Mouse (Mus musculus): ENCODE measurements around the gene Brd7. TPM values are rescaled to one million over a fixed set of nuclear protein-coding genes. Genes with fewer than 3 reads are reported as not detected.

Brd7 gene
- polyA plus RNA-seq, 1 experiment from 2014 or later, result 60.4 TPM

DNA sequence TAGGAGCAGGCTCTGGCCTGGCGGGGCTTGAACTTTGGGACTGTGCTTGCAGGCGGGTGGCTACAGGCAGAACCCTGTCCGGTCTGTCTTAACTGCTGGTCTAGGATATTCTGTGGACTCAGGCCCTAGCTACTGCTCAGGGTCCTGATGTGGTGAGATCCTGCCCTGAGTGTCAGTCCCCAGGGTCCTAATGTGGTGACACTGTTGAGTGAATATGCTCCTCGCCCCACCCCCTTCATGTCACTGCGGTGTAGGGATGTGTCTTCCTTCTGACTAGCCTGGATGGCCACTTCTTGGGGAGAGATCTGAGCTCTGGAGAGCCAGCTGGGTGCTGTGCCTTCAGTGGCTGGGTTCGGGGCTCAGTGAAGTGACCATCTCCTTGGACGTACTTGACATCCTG lies 52.1 kb downstream of the Brd7 start:
- Histone ChIP-seq H3K27me3 (replicated peaks; ENCODE audit: control insufficient read depth, insufficient read depth, low read length) (no peaks in the 10 kb centered on the region), H3K4me3 (ENCODE audit: low read depth, low read length) (no peak overlapping the region), H3K4me2 (ENCODE audit: low read length) (no peak overlapping the region), H3K9ac (ENCODE audit: low read length) (no peak overlapping the region), H3K27ac (ENCODE audit: low read depth) (no peak overlapping the region), H3K36me3 (ENCODE audit: control insufficient read depth, insufficient read depth, low read length) (no peaks in the 10 kb centered on the region), H3K4me1 (replicated peaks; ENCODE audit: control insufficient read depth, insufficient read depth, low read length) (no peaks in the 10 kb centered on the region), H3K9me3 (ENCODE audit: control insufficient read depth, low read length) (no peaks in the 10 kb centered on the region)
- 91% methylated on average over 7 of the region's 7 CpGs for WGBS
- DNase-seq (ENCODE audit: low spot score) (no peak), ATAC-seq (replicated peaks; ENCODE audit: low FRiP score, low TSS enrichment, low read depth) (no peak)

DNA sequence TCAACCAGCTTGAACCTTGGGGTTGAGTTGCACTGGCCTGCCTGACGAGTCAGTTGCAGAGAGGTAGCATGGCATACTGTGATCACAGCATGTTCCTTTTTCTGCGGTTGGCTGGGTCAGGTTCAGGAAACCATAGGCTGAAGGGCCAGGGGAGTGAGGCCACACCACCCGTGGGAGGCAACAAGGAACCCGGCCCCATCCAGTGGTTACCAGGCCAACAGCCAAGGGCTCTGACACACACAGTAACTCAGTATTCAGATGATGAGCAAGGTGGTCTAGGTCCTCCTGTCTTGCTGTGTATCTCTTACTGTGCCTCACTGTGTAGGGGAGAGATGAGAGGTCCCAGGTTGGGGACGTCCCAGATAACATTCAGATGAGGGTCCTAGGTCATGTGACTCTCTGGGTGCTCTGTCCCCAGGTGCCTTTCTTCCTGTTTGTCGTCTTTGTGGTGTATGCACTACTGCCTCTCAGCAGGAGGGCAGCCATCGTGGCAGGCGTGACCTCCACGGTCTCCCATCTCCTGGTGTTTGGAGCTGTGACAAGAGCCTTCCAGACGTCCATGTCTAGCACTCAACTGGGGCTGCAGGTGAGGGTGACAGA lies 52.6 kb downstream of the Brd7 start:
- Histone ChIP-seq H3K4me2 (ENCODE audit: low read length) (no peak overlapping the region), H3K9me3 (ENCODE audit: control insufficient read depth, low read length) (no peaks in the 10 kb centered on the region), H3K4me3 (ENCODE audit: low read depth, low read length) (no peak overlapping the region), H3K27me3 (replicated peaks; ENCODE audit: control insufficient read depth, insufficient read depth, low read length) (no peaks in the 10 kb centered on the region), H3K27ac (ENCODE audit: low read depth) (no peak overlapping the region), H3K4me1 (replicated peaks; ENCODE audit: control insufficient read depth, insufficient read depth, low read length) (no peaks in the 10 kb centered on the region), H3K36me3 (ENCODE audit: control insufficient read depth, insufficient read depth, low read length) (no peaks in the 10 kb centered on the region), H3K9ac (ENCODE audit: low read length) (no peak overlapping the region)
- DNase-seq (ENCODE audit: low spot score) (no peak), ATAC-seq (replicated peaks; ENCODE audit: low FRiP score, low TSS enrichment, low read depth) (no peak)
- WGBS, result 77% methylated on average over 10 of the region's 10 CpGs

DNA sequence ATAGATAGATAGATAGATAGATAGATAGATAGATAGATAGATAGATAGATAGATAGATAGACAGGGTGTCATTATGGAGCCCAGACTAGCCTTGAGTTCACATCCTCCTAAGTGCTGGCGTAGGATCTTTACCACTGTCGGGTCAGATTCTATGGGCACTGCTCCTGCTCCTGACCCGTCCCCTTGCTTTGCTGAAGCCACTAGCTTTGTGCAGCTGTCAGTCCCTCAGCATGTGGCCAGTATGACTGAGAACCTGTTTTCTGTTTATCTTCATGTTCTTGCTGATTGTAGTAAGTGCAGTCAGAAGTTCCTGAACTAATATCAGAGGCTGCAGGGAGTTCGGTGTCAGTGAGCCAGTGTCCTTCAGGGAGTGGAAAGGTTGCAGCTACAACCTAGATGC lies 54.3 kb downstream of the Brd7 start:
- Histone ChIP-seq H3K4me1 (replicated peaks; ENCODE audit: control insufficient read depth, insufficient read depth, low read length) (no peaks in the 10 kb centered on the region), H3K27me3 (replicated peaks; ENCODE audit: control insufficient read depth, insufficient read depth, low read length) (no peaks in the 10 kb centered on the region), H3K9ac (ENCODE audit: low read length) (no peak overlapping the region), H3K9me3 (ENCODE audit: control insufficient read depth, low read length) (no peaks in the 10 kb centered on the region), H3K4me2 (ENCODE audit: low read length) (no peak overlapping the region), H3K36me3 (ENCODE audit: control insufficient read depth, insufficient read depth, low read length) (no peaks in the 10 kb centered on the region), H3K27ac (ENCODE audit: low read depth) (no peak overlapping the region), H3K4me3 (ENCODE audit: low read depth, low read length) (no peak overlapping the region)
- DNase-seq (ENCODE audit: low spot score) (no peak), ATAC-seq (replicated peaks; ENCODE audit: low FRiP score, low TSS enrichment, low read depth) (no peak)
- WGBS, result 90% methylated on average over 4 of the region's 4 CpGs

DNA sequence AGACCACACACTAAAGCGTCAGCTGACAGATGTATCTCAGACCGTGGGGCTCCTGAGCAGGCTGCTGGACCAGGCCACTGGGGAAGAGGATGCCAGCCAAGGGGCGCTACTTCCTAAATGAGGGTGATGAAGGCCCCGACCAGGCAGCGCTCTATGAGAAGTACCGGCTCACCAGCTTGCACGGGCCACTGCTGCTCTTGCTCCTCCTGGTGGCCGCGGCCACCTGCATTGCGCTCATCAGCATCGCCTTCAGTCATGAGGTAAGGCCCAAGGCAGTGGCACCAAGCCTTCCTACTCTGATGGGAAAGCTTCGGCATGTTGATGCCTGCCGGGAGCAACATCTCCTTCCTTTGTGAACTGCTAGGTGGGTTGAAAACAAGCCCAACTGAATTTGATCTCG lies 55.5 kb downstream of the Brd7 start:
- H3K27me3 ChIP-seq (replicated peaks; ENCODE audit: control insufficient read depth, insufficient read depth, low read length), result no peaks in the 10 kb centered on the region
- H3K9ac ChIP-seq (ENCODE audit: low read length), result no peak overlapping the region
- no peaks in the 10 kb centered on the region for H3K9me3 ChIP-seq (ENCODE audit: control insufficient read depth, low read length)
- no peak overlapping the region for H3K4me2 ChIP-seq (ENCODE audit: low read length)
- no peaks in the 10 kb centered on the region for H3K36me3 ChIP-seq (ENCODE audit: control insufficient read depth, insufficient read depth, low read length)
- WGBS, result 63% methylated on average over 14 of the region's 14 CpGs
- DNase-seq (ENCODE audit: low spot score) (no peak), ATAC-seq (replicated peaks; ENCODE audit: low FRiP score, low TSS enrichment, low read depth) (no peak)
- no peak overlapping the region for H3K27ac ChIP-seq (ENCODE audit: low read depth)
- H3K4me3 ChIP-seq (ENCODE audit: low read depth, low read length), result no peak overlapping the region
- H3K4me1 ChIP-seq (replicated peaks; ENCODE audit: control insufficient read depth, insufficient read depth, low read length), result no peaks in the 10 kb centered on the region

DNA sequence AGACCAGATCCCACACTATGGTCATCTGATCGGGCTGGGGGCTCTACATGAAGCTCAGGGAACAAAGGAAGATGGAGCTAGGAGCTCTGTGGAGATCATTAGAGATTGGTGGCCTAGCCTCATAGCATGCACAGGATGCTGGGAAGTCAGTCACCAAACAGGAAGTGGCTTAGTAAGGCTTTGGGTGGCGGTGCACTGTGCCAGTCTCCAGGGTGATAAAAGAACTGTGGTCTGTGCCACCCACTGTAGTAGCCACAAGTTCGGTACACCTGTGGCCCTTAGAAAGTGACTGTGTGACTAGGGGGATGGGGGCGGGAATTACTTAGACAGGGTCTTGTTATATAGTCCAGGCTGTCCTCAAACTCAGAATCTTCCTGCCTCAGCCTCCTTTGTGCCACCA lies 56.2 kb downstream of the Brd7 start:
- 90% methylated on average over 4 of the region's 4 CpGs for WGBS
- ATAC-seq (replicated peaks; ENCODE audit: low FRiP score, low TSS enrichment, low read depth) (no peak), DNase-seq (ENCODE audit: low spot score) (no peak)
- no peak overlapping the region for H3K4me3 ChIP-seq (ENCODE audit: low read depth, low read length)
- H3K27ac ChIP-seq (ENCODE audit: low read depth), result no peak overlapping the region
- no peak overlapping the region for H3K9ac ChIP-seq (ENCODE audit: low read length)
- H3K4me1 ChIP-seq (replicated peaks; ENCODE audit: control insufficient read depth, insufficient read depth, low read length), result no peaks in the 10 kb centered on the region
- no peak overlapping the region for H3K4me2 ChIP-seq (ENCODE audit: low read length)
- H3K36me3 ChIP-seq (ENCODE audit: control insufficient read depth, insufficient read depth, low read length), result no peaks in the 10 kb centered on the region
- H3K27me3 ChIP-seq (replicated peaks; ENCODE audit: control insufficient read depth, insufficient read depth, low read length), result no peaks in the 10 kb centered on the region
- H3K9me3 ChIP-seq (ENCODE audit: control insufficient read depth, low read length), result no peaks in the 10 kb centered on the region

DNA sequence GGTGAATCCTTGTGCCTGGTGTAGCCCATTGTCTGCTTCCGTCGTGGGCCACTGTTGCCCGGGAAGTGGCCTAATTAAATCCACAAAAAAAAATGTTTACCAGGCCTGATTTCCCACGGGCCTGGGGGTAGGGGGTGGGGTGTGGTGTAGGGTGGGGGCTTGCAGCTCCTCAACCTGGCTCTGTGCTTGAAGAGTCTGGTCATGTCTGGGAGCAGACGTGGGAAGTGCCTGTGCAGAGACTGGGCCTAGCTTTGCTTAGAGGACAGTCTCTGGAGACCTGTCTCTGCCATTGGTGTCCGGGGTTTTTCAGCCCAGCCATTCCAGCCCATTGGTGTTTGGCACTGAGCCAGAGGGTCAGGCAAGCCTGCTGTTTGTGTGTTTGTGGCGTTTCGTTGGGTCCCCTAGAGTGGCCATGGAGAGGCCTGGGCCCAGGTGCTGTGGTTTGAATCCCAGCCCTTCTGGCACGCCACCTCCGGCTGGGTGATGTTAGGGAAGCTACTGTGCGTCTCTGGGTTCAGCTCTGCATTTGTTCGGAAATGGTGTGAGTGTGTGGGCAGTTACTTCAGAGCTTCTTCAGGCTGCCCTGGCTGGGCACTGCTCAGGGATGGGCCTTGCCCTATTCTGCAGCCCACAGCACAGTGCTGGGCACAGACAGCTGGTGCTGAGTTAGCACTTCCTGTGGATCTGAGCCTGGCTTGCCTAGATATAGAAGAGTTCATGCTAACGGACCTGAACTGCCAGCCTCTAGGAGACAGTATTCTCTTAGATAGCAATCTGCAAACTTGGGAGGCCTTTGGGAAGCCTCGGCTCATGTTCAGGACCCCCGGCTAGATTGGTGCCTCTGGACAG lies 60.2 kb downstream of the Brd7 start:
- Histone ChIP-seq H3K4me3 (ENCODE audit: low read depth, low read length) (no peak overlapping the region), H3K36me3 (ENCODE audit: control insufficient read depth, insufficient read depth, low read length) (no peaks in the 10 kb centered on the region), H3K27ac (ENCODE audit: low read depth) (no peak overlapping the region), H3K27me3 (replicated peaks; ENCODE audit: control insufficient read depth, insufficient read depth, low read length) (no peaks in the 10 kb centered on the region), H3K4me2 (ENCODE audit: low read length) (no peak overlapping the region), H3K9ac (ENCODE audit: low read length) (no peak overlapping the region), H3K9me3 (ENCODE audit: control insufficient read depth, low read length) (no peaks in the 10 kb centered on the region), H3K4me1 (replicated peaks; ENCODE audit: control insufficient read depth, insufficient read depth, low read length) (no peaks in the 10 kb centered on the region)
- DNase-seq (ENCODE audit: low spot score) (no peak), ATAC-seq (replicated peaks; ENCODE audit: low FRiP score, low TSS enrichment, low read depth) (no peak)
- WGBS, result 72% methylated on average over 15 of the region's 15 CpGs

DNA sequence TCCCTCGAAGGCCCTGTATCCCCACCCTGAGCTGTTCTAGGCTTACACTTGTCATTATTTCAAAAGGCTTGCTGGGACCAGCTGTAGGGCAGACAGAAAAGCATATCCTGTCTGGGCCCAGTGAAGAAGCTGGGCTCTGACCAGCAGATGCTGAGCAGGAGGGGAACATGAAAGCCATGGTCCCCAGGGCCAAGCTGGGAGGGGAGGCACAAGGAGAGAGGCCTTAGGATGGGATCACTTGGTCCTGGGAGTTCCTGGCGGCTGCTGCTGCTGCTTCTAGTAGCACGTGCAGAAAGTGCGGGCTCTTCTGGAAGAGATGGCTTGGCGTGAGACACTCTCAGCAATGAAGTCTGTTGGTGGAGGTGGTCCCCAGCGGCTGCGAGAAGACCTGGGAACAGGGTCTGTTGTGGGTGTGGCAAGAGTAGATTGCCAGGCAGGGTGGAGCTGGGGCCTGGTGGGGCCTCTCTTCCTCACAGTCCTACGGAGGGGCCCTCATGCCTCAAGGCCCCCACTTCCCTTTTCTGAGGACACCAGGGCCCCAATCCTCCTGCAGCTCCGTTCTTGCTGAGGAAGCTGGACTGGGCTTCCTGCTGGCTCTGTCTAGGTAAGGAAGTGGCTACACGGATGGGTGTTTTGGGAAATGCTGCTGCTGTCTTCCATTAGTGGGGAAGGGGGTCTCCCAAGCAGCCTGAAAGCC lies 61.9 kb downstream of the Brd7 start:
- H3K27me3 ChIP-seq (replicated peaks; ENCODE audit: control insufficient read depth, insufficient read depth, low read length), result no peaks in the 10 kb centered on the region
- DNase-seq (ENCODE audit: low spot score) (no peak), ATAC-seq (replicated peaks; ENCODE audit: low FRiP score, low TSS enrichment, low read depth) (no peak)
- H3K9ac ChIP-seq (ENCODE audit: low read length), result no peak overlapping the region
- no peaks in the 10 kb centered on the region for H3K9me3 ChIP-seq (ENCODE audit: control insufficient read depth, low read length)
- no peak overlapping the region for H3K4me2 ChIP-seq (ENCODE audit: low read length)
- H3K27ac ChIP-seq (ENCODE audit: low read depth), result no peak overlapping the region
- no peaks in the 10 kb centered on the region for H3K4me1 ChIP-seq (replicated peaks; ENCODE audit: control insufficient read depth, insufficient read depth, low read length)
- no peak overlapping the region for H3K4me3 ChIP-seq (ENCODE audit: low read depth, low read length)
- 67% methylated on average over 10 of the region's 10 CpGs for WGBS
- no peaks in the 10 kb centered on the region for H3K36me3 ChIP-seq (ENCODE audit: control insufficient read depth, insufficient read depth, low read length)

DNA sequence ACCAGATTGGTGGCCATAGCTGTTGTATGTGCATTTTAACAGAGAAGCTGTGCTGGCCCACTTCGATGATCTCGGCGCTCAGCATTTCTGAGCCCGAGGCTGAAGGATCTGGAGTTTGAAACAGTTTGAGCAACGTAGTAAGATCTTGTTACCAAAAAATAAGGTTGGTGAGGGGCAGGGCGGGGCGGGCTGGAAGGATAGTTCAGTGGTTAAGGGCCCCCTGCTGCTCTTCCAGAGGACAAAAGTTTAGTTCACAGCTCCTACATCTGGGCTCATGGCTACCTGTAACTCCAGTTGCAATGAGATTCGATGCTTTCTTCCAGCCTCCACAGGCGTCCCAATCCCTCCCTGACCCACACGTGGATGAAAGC lies 63.3 kb downstream of the Brd7 start:
- no peaks in the 10 kb centered on the region for H3K4me1 ChIP-seq (replicated peaks; ENCODE audit: control insufficient read depth, insufficient read depth, low read length)
- H3K4me3 ChIP-seq (ENCODE audit: low read depth, low read length), result no peak overlapping the region
- ATAC-seq (replicated peaks; ENCODE audit: low FRiP score, low TSS enrichment, low read depth), result no peak
- H3K27me3 ChIP-seq (replicated peaks; ENCODE audit: control insufficient read depth, insufficient read depth, low read length), result no peaks in the 10 kb centered on the region
- no peaks in the 10 kb centered on the region for H3K9me3 ChIP-seq (ENCODE audit: control insufficient read depth, low read length)
- H3K4me2 ChIP-seq (ENCODE audit: low read length), result no peak overlapping the region
- no peak for DNase-seq (ENCODE audit: low spot score)
- 87% methylated on average over 10 of the region's 10 CpGs for WGBS
- no peak overlapping the region for H3K9ac ChIP-seq (ENCODE audit: low read length)
- no peaks in the 10 kb centered on the region for H3K36me3 ChIP-seq (ENCODE audit: control insufficient read depth, insufficient read depth, low read length)
- H3K27ac ChIP-seq (ENCODE audit: low read depth), result no peak overlapping the region

Measured in intestine, embryonic 14.5 days (tissue).